Mouse (Mus musculus) stomach, embryonic 16.5 days (tissue): ENCODE data around the gene Chn2. TPM values are rescaled to one million over a fixed set of nuclear protein-coding genes. Genes with fewer than 3 reads are reported as not detected.

ENCODE experiments used
- ATAC-seq: fragments of 200-750 bp; cut with Nextera tagmentation; 2 replicates; pipeline ENCODE4 v1.8.0; 2017; ENCODE audit warnings: moderate number of reproducible peaks, moderate TSS enrichment; ENCODE audit not compliant: insufficient read depth, low FRiP score
- H3K27ac ChIP-seq: fragments of 300-500 bp; sonication (generic); 2 replicates; pipeline ENCODE4 v1.5.1; 2014; ENCODE audit warnings: low read length
- H3K27me3 ChIP-seq: fragments of 300-500 bp; sonication (generic); 2 replicates; pipeline ENCODE4 v1.6.1; 2014; ENCODE audit warnings: low read length, control low read depth, mixed read lengths; ENCODE audit not compliant: control insufficient read depth, insufficient read depth
- H3K36me3 ChIP-seq: fragments of 300-500 bp; sonication (generic); 2 replicates; pipeline ENCODE4 v1.6.1; 2014; ENCODE audit warnings: low read length; ENCODE audit not compliant: control insufficient read depth, insufficient read depth
- H3K4me1 ChIP-seq: fragments of 300-500 bp; sonication (generic); 2 replicates; pipeline ENCODE4 v1.6.1; 2014; ENCODE audit warnings: low read length, control low read depth, mixed read lengths; ENCODE audit not compliant: control insufficient read depth, insufficient read depth
- H3K4me2 ChIP-seq: fragments of 300-500 bp; sonication (generic); 2 replicates; pipeline ENCODE4 v1.6.1; 2014; ENCODE audit warnings: low read depth, low read length, mixed read lengths
- H3K4me3 ChIP-seq: fragments of 300-500 bp; sonication (generic); replicated peaks from 2 replicates; pipeline ENCODE4 v1.5.1; 2014; ENCODE audit warnings: mild to moderate bottlenecking, low read length
- H3K9ac ChIP-seq: fragments of 300-500 bp; sonication (generic); 2 replicates; pipeline ENCODE4 v1.6.1; 2014; ENCODE audit warnings: low read length
- H3K9me3 ChIP-seq: fragments of 300-500 bp; sonication (generic); replicated peaks from 2 replicates; pipeline ENCODE4 v1.6.1; 2016; ENCODE audit warnings: low read length, control low read depth; ENCODE audit not compliant: control insufficient read depth
- WGBS: fragments of 180-500 bp; shearing (Covaris S2); extraction: QIAGEN DNeasy Blood & Tissue Kit; methylation state at CpG from one replicate; pipeline ENCODE4 v1.1.7; 2014; 5-methylcytosine and 5-hydroxymethylcytosine counted together
- polyA plus RNA-seq: library from polyadenylated mRNA; unstranded; fragments of >200 nt; fragmentation: Nextera tagmentation; extraction: Ambion mirVana; gene quantifications from 2 replicates; pipeline ENCODE4 v1.2.1, GENCODE M21; 2015

The Chn2 gene
- polyA plus RNA-seq, 1 experiment from 2014 or later: 16.2 TPM

- Histone ChIP-seq H3K27me3 (no peaks in the 10 kb centered on the region), H3K4me3 (no peak overlapping the region), H3K9ac (no peak overlapping the region), H3K4me1 (peaks cover 8% of the 10 kb centered on the region; the same call in 1 of the 2 replicates), H3K36me3 (no peaks in the 10 kb centered on the region), H3K9me3 (no peaks in the 10 kb centered on the region), H3K27ac (no peak overlapping the region), H3K4me2 (no peak overlapping the region)
- WGBS: 79% methylated on average over 5 of the region's 5 CpGs
- ATAC-seq: no peak
Observed at GRCm38 (mm10) chr6:54076625-54077024, 37.3 kb downstream of the Chn2 start.

- no peaks in the 10 kb centered on the region for H3K9me3 ChIP-seq
- no peaks in the 10 kb centered on the region for H3K36me3 ChIP-seq
- no peak overlapping the region for H3K4me2 ChIP-seq
- peaks cover 7% of the 10 kb centered on the region; the same call in 1 of the 2 replicates for H3K4me1 ChIP-seq
- WGBS: 48% methylated on average over 2 of the region's 2 CpGs
- no peak for ATAC-seq
- H3K27ac ChIP-seq: no peak overlapping the region
- no peak overlapping the region for H3K9ac ChIP-seq
- H3K27me3 ChIP-seq: no peaks in the 10 kb centered on the region
- no peak overlapping the region for H3K4me3 ChIP-seq
Observed at GRCm38 (mm10) chr6:54078269-54078668, 38.9 kb downstream of the Chn2 start.

GRCm38 (mm10) chr6:54079881-54080280, 40.5 kb downstream of the Chn2 start:
- Histone ChIP-seq H3K27ac (no peak overlapping the region), H3K9me3 (no peaks in the 10 kb centered on the region), H3K4me1 (no peaks in the 10 kb centered on the region), H3K36me3 (no peaks in the 10 kb centered on the region), H3K4me3 (no peak overlapping the region), H3K9ac (no peak overlapping the region), H3K4me2 (no peak overlapping the region), H3K27me3 (no peaks in the 10 kb centered on the region)
- no peak for ATAC-seq
- WGBS: 84% methylated on average over 2 of the region's 2 CpGs

GRCm38 (mm10) chr6:54080518-54081285, 41.3 kb downstream of the Chn2 start:
- Histone ChIP-seq H3K36me3 (no peaks in the 10 kb centered on the region), H3K27me3 (no peaks in the 10 kb centered on the region), H3K4me1 (no peaks in the 10 kb centered on the region), H3K9ac (no peak overlapping the region), H3K4me2 (no peak overlapping the region), H3K9me3 (no peaks in the 10 kb centered on the region), H3K27ac (no peak overlapping the region), H3K4me3 (no peak overlapping the region)
- WGBS: 90% methylated on average over 15 of the region's 15 CpGs
- ATAC-seq: no peak

- no peaks in the 10 kb centered on the region for H3K27me3 ChIP-seq
- H3K4me3 ChIP-seq: no peak overlapping the region
- H3K9me3 ChIP-seq: no peaks in the 10 kb centered on the region
- WGBS: 65% methylated on average over 2 of the region's 2 CpGs
- no peak for ATAC-seq
- no peak overlapping the region for H3K4me2 ChIP-seq
- no peaks in the 10 kb centered on the region for H3K36me3 ChIP-seq
- H3K27ac ChIP-seq: no peak overlapping the region
- H3K9ac ChIP-seq: no peak overlapping the region
- no peaks in the 10 kb centered on the region for H3K4me1 ChIP-seq
Observed at GRCm38 (mm10) chr6:54082576-54082975, 43.2 kb downstream of the Chn2 start.

GRCm38 (mm10) chr6:54084046-54084445, 44.7 kb downstream of the Chn2 start:
- Histone ChIP-seq H3K27me3 (no peaks in the 10 kb centered on the region), H3K4me1 (no peaks in the 10 kb centered on the region), H3K27ac (no peak overlapping the region), H3K36me3 (no peaks in the 10 kb centered on the region), H3K4me2 (no peak overlapping the region), H3K9ac (no peak overlapping the region), H3K9me3 (no peaks in the 10 kb centered on the region), H3K4me3 (no peak overlapping the region)
- ATAC-seq: no peak
- 74% methylated on average over 6 of the region's 6 CpGs for WGBS

- no peak for ATAC-seq
- no peak overlapping the region for H3K9ac ChIP-seq
- no peaks in the 10 kb centered on the region for H3K9me3 ChIP-seq
- no peaks in the 10 kb centered on the region for H3K27me3 ChIP-seq
- WGBS: 75% methylated on average over 9 of the region's 9 CpGs
- H3K36me3 ChIP-seq: no peaks in the 10 kb centered on the region
- H3K4me1 ChIP-seq: no peaks in the 10 kb centered on the region
- H3K4me2 ChIP-seq: no peak overlapping the region
- H3K4me3 ChIP-seq: no peak overlapping the region
- H3K27ac ChIP-seq: no peak overlapping the region
Observed at GRCm38 (mm10) chr6:54085009-54085408, 45.7 kb downstream of the Chn2 start.

- H3K4me2 ChIP-seq: no peak overlapping the region
- no peak overlapping the region for H3K4me3 ChIP-seq
- no peaks in the 10 kb centered on the region for H3K27me3 ChIP-seq
- ATAC-seq: no peak
- H3K9ac ChIP-seq: no peak overlapping the region
- no peaks in the 10 kb centered on the region for H3K9me3 ChIP-seq
- no peaks in the 10 kb centered on the region for H3K4me1 ChIP-seq
- H3K36me3 ChIP-seq: no peaks in the 10 kb centered on the region
- 75% methylated on average over 4 of the region's 4 CpGs for WGBS
- H3K27ac ChIP-seq: no peak overlapping the region
Observed at GRCm38 (mm10) chr6:54088168-54088567, 48.8 kb downstream of the Chn2 start.

- H3K9me3 ChIP-seq: no peaks in the 10 kb centered on the region
- no peak overlapping the region for H3K27ac ChIP-seq
- H3K4me2 ChIP-seq: no peak overlapping the region
- H3K9ac ChIP-seq: no peak overlapping the region
- H3K36me3 ChIP-seq: no peaks in the 10 kb centered on the region
- no peaks in the 10 kb centered on the region for H3K27me3 ChIP-seq
- no peaks in the 10 kb centered on the region for H3K4me1 ChIP-seq
- no peak for ATAC-seq
- no peak overlapping the region for H3K4me3 ChIP-seq
- WGBS: 56% methylated on average over 3 of the region's 3 CpGs
Observed at GRCm38 (mm10) chr6:54090822-54091221, 51.5 kb downstream of the Chn2 start.
